Mouse (Mus musculus): ENCODE results near the gene Frmd4a.
"Not testable (repeated sequence)": the region's sequence is repeated elsewhere in the genome, so short reads cannot be mapped to it uniquely, and the experiment has no call there.

Frmd4a gene

GRCm38 (mm10) chr2:4257604-4258003 is 240.1 kb downstream of the Frmd4a start:
- no peaks in the 10 kb centered on the region for H3K27me3 ChIP-seq (ENCODE audit: insufficient read depth, low read length)
- no peaks in the 10 kb centered on the region for H3K9me3 ChIP-seq (ENCODE audit: low read length)
- no peak for TF ChIP-seq POU5F1 (IDR thresholded peaks at IDR 0.05; ENCODE audit: borderline replicate concordance, low read length)
- TF ChIP-seq CTCF (conservative IDR thresholded peaks at IDR 0.05; ENCODE audit: low read length) = no peak
- TF ChIP-seq NANOG (IDR thresholded peaks at IDR 0.05; ENCODE audit: borderline replicate concordance, low read length) = no peak

DNA sequence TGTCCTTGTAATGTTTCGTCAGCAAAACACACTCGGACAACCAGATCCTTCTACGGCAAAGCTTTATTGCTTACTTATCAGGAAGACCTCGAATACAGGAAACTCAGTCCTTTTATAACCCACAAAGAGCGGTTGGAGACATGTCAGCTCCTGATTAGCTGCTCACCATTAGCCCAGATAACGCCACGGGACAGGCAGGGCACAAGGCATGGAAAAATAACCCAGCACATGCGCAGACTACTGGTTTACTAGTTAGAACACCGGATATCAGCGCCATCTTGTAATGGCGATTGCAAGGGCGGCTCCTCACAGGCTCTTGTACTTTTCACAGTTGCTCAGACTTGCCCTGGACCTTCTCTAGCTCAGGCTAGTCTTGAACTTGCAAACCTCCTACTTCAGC is 241.3 kb downstream of the Frmd4a start:
- not testable (repeated sequence) for H3K4me1 ChIP-seq (replicated peaks; ENCODE audit: low read depth, low read length); H3K4me3 ChIP-seq (replicated peaks; ENCODE audit: low read length); H3K36me3 ChIP-seq (ENCODE audit: insufficient read depth, low read length); H3K9me3 ChIP-seq (ENCODE audit: low read length); H3K27me3 ChIP-seq (ENCODE audit: insufficient read depth, low read length)

More at GRCm38 (mm10) chr2:4257604-4258003, 240.1 kb downstream of the Frmd4a start:
- no peaks in the 10 kb centered on the region for H3K4me1 ChIP-seq (replicated peaks; ENCODE audit: low read depth, low read length)
- no peaks in the 10 kb centered on the region for H3K36me3 ChIP-seq (ENCODE audit: insufficient read depth, low read length)
- H3K4me3 ChIP-seq (replicated peaks; ENCODE audit: low read length) = no peak overlapping the region

GRCm38 (mm10) chr2:4260324-4261058 is 243.0 kb downstream of the Frmd4a start:
- H3K4me1 ChIP-seq (replicated peaks; ENCODE audit: low read depth, low read length) = no peaks in the 10 kb centered on the region
- TF ChIP-seq POU5F1 (IDR thresholded peaks at IDR 0.05; ENCODE audit: borderline replicate concordance, low read length) (no peak), NANOG (IDR thresholded peaks at IDR 0.05; ENCODE audit: borderline replicate concordance, low read length) (no peak), CTCF (conservative IDR thresholded peaks at IDR 0.05; ENCODE audit: low read length) (no peak)
- H3K36me3 ChIP-seq (ENCODE audit: insufficient read depth, low read length) = no peaks in the 10 kb centered on the region
- no peaks in the 10 kb centered on the region for H3K9me3 ChIP-seq (ENCODE audit: low read length)
- H3K27me3 ChIP-seq (ENCODE audit: insufficient read depth, low read length) = no peaks in the 10 kb centered on the region
- no peak overlapping the region for H3K4me3 ChIP-seq (replicated peaks; ENCODE audit: low read length)

- no peak for TF ChIP-seq POU5F1 (IDR thresholded peaks at IDR 0.05; ENCODE audit: borderline replicate concordance, low read length)
- no peak for TF ChIP-seq CTCF (conservative IDR thresholded peaks at IDR 0.05; ENCODE audit: low read length)
- Histone ChIP-seq H3K4me1 (replicated peaks; ENCODE audit: low read depth, low read length) (no peaks in the 10 kb centered on the region), H3K4me3 (replicated peaks; ENCODE audit: low read length) (no peak overlapping the region), H3K27me3 (ENCODE audit: insufficient read depth, low read length) (no peaks in the 10 kb centered on the region), H3K36me3 (ENCODE audit: insufficient read depth, low read length) (no peaks in the 10 kb centered on the region), H3K9me3 (ENCODE audit: low read length) (no peaks in the 10 kb centered on the region)
These were observed 245.2 kb downstream of the Frmd4a start for GRCm38 (mm10) chr2:4262667-4263066.

DNA sequence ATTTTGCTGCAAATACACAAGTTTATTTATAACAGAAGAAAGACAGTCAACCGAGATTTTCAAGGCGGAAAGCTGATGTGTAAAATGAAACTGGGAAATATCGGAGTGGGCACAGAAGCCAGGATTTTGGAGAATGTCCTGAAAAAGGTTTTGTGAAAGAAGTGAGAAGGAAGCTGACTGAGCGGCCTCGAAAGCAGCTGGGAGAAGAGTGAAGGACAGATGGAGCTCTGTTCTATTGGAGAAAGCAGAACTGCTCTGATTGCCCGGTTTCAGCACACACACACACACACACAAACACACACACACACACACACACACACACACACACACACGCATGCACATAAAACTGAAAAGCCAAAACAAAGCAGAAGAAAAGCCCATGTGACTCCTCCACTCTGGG is 249.9 kb downstream of the Frmd4a start:
- Histone ChIP-seq H3K27me3 (ENCODE audit: insufficient read depth, low read length) (no peaks in the 10 kb centered on the region), H3K4me1 (replicated peaks; ENCODE audit: low read depth, low read length) (no peaks in the 10 kb centered on the region), H3K4me3 (replicated peaks; ENCODE audit: low read length) (no peak overlapping the region), H3K9me3 (ENCODE audit: low read length) (no peaks in the 10 kb centered on the region), H3K36me3 (ENCODE audit: insufficient read depth, low read length) (no peaks in the 10 kb centered on the region)
- no peak for TF ChIP-seq POU5F1 (IDR thresholded peaks at IDR 0.05; ENCODE audit: borderline replicate concordance, low read length)
- no peak for TF ChIP-seq NANOG (IDR thresholded peaks at IDR 0.05; ENCODE audit: borderline replicate concordance, low read length)
- TF ChIP-seq CTCF (conservative IDR thresholded peaks at IDR 0.05; ENCODE audit: low read length) = no peak

- no peaks in the 10 kb centered on the region for H3K4me1 ChIP-seq (replicated peaks; ENCODE audit: low read depth, low read length)
- no peak overlapping the region for H3K4me3 ChIP-seq (replicated peaks; ENCODE audit: low read length)
- H3K27me3 ChIP-seq (ENCODE audit: insufficient read depth, low read length) = no peaks in the 10 kb centered on the region
- no peaks in the 10 kb centered on the region for H3K9me3 ChIP-seq (ENCODE audit: low read length)
- no peaks in the 10 kb centered on the region for H3K36me3 ChIP-seq (ENCODE audit: insufficient read depth, low read length)
- TF ChIP-seq CTCF (conservative IDR thresholded peaks at IDR 0.05; ENCODE audit: low read length) = no peak
These were observed 265.3 kb downstream of the Frmd4a start for GRCm38 (mm10) chr2:4282777-4283176.

DNA sequence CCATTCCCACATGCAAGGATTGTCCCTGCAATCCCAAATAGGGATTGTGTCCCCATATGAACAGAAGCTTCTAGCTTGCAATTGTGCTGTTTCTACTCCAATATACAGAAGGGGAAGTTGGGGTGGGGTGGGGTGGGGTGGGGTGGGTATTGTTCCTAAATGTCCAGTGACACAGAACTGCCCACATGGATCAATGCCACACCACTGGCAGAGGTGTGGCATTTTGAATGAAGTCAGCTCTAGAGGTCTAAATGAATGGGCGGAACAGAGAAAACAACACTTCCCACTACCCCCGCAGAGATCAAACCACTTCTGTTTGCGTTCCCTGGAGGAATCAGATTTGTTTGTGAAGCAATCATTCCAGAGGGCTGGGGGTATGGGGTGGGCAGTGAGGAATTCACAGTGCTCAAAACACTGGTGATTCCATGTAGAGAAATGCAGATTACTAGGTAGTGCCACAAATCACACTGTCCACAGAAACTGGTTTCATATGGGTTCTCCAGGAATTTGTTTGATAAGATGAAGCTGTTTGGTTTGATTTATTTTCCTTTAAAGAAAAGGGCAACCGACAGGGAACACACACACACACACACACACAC is 268.3 kb downstream of the Frmd4a start:
- H3K4me1 ChIP-seq (replicated peaks; ENCODE audit: low read depth, low read length) = no peaks in the 10 kb centered on the region
- H3K9me3 ChIP-seq (ENCODE audit: low read length) = no peaks in the 10 kb centered on the region
- TF ChIP-seq CTCF (conservative IDR thresholded peaks at IDR 0.05; ENCODE audit: low read length) (no peak), POU5F1 (IDR thresholded peaks at IDR 0.05; ENCODE audit: borderline replicate concordance, low read length) (no peak), NANOG (IDR thresholded peaks at IDR 0.05; ENCODE audit: borderline replicate concordance, low read length) (no peak)
- no peak overlapping the region for H3K4me3 ChIP-seq (replicated peaks; ENCODE audit: low read length)
- H3K27me3 ChIP-seq (ENCODE audit: insufficient read depth, low read length) = no peaks in the 10 kb centered on the region
- H3K36me3 ChIP-seq (ENCODE audit: insufficient read depth, low read length) = no peaks in the 10 kb centered on the region

GRCm38 (mm10) chr2:4286390-4286901 is 268.9 kb downstream of the Frmd4a start:
- no peaks in the 10 kb centered on the region for H3K4me1 ChIP-seq (replicated peaks; ENCODE audit: low read depth, low read length)
- TF ChIP-seq CTCF (conservative IDR thresholded peaks at IDR 0.05; ENCODE audit: low read length) = no peak
- TF ChIP-seq NANOG (IDR thresholded peaks at IDR 0.05; ENCODE audit: borderline replicate concordance, low read length) = no peak
- no peak for TF ChIP-seq POU5F1 (IDR thresholded peaks at IDR 0.05; ENCODE audit: borderline replicate concordance, low read length)
- no peaks in the 10 kb centered on the region for H3K36me3 ChIP-seq (ENCODE audit: insufficient read depth, low read length)
- no peaks in the 10 kb centered on the region for H3K9me3 ChIP-seq (ENCODE audit: low read length)
- H3K4me3 ChIP-seq (replicated peaks; ENCODE audit: low read length) = no peak overlapping the region
- H3K27me3 ChIP-seq (ENCODE audit: insufficient read depth, low read length) = no peaks in the 10 kb centered on the region

GRCm38 (mm10) chr2:4290475-4290874 is 273.0 kb downstream of the Frmd4a start:
- Histone ChIP-seq H3K4me3 (replicated peaks; ENCODE audit: low read length) (no peak overlapping the region), H3K4me1 (replicated peaks; ENCODE audit: low read depth, low read length) (peaks cover 16% of the 10 kb centered on the region), H3K27me3 (ENCODE audit: insufficient read depth, low read length) (no peaks in the 10 kb centered on the region), H3K9me3 (ENCODE audit: low read length) (no peaks in the 10 kb centered on the region), H3K36me3 (ENCODE audit: insufficient read depth, low read length) (no peaks in the 10 kb centered on the region)
- no peak for TF ChIP-seq POU5F1 (IDR thresholded peaks at IDR 0.05; ENCODE audit: borderline replicate concordance, low read length)
- no peak for TF ChIP-seq NANOG (IDR thresholded peaks at IDR 0.05; ENCODE audit: borderline replicate concordance, low read length)
